Mouse (Mus musculus): Measurements from ENCODE around the gene Efnb2. TPM values are rescaled to one million over a fixed set of nuclear protein-coding genes. Genes with fewer than 3 reads are reported as not detected.

Efnb2 gene
- polyA plus RNA-seq, 1 experiment from 2014 or later, result 24.4 TPM

GRCm38 (mm10) chr8:8569280-8569679 lies 91.8 kb downstream of the Efnb2 start:
- H3K4me1 ChIP-seq, result peaks cover 3% of the 10 kb centered on the region; the same call in 1 of the 2 replicates
- no peaks in the 10 kb centered on the region for H3K36me3 ChIP-seq
- no peak for DNase-seq (ENCODE audit: low spot score)
- H3K27ac ChIP-seq, result no peak overlapping the region
- H3K27me3 ChIP-seq (ENCODE audit: insufficient read depth, poor library complexity, severe bottlenecking), result no peaks in the 10 kb centered on the region
- no peaks in the 10 kb centered on the region for H3K9me3 ChIP-seq
- no peak overlapping the region for H3K4me3 ChIP-seq
- WGBS, result 82% methylated on average over 10 of the region's 10 CpGs

- H3K9me3 ChIP-seq, result no peaks in the 10 kb centered on the region
- WGBS, result 90% methylated on average over 9 of the region's 9 CpGs
- H3K36me3 ChIP-seq, result no peaks in the 10 kb centered on the region
- H3K4me3 ChIP-seq, result no peak overlapping the region
- no peak for DNase-seq (ENCODE audit: low spot score)
- H3K4me1 ChIP-seq, result peaks cover 3% of the 10 kb centered on the region; the same call in 1 of the 2 replicates
- H3K27me3 ChIP-seq (ENCODE audit: insufficient read depth, poor library complexity, severe bottlenecking), result no peaks in the 10 kb centered on the region
- no peak overlapping the region for H3K27ac ChIP-seq
Measured at GRCm38 (mm10) chr8:8568215-8568773, 92.7 kb downstream of the Efnb2 start.

Small RNA genes lying within 50 kb of the gene (microRNA-seq; reads per million reads assigned to microRNA genes)
- 14.1 reads per million, percentile 28 among the genes with 10 or more reads in this experiment for gene Mir7654

Other genes with a start within 250 kb of the Efnb2 start
- 93.7 and 112 TPM in 2 replicates for gene Arglu1, start 29.3 kb upstream of the Efnb2 start, polyA plus RNA-seq (2016; fragmentation: Nextera tagmentation; extraction: Ambion mirVana)